Mouse (Mus musculus): ENCODE measurements at regions not wholly inside any gene's neighbourhood (a gene's known extent, or its start where the extent isn't known, plus 50 kb on each side); places are given as distances from the start of the nearest gene placed in this dataset.

- peak; percentile 59 to 60 for DNase-seq
Measured at GRCm38 (mm10) chr5:43339671-43340070, 106.7 kb downstream of the Cpeb2 start.

- DNase-seq: no peak
Measured at GRCm38 (mm10) chr5:43341475-43341874, 108.5 kb downstream of the Cpeb2 start.

GRCm38 (mm10) chr5:43344441-43344840, 111.5 kb downstream of the Cpeb2 start:
- DNase-seq: no peak

GRCm38 (mm10) chr5:43350987-43351386, 118.0 kb downstream of the Cpeb2 start:
- no peak for DNase-seq

- DNase-seq: peak; percentile 73 to 80
Measured at GRCm38 (mm10) chr5:43353021-43353990, 120.3 kb downstream of the Cpeb2 start.

- no peak for DNase-seq
Measured at GRCm38 (mm10) chr5:43354351-43354942, 121.5 kb downstream of the Cpeb2 start.

- peak; percentile 40 to 72 for DNase-seq
Measured at GRCm38 (mm10) chr5:43355026-43355580, 122.1 kb downstream of the Cpeb2 start.

- no peak for DNase-seq
Measured at GRCm38 (mm10) chr5:43355832-43356231, 122.9 kb downstream of the Cpeb2 start.

GRCm38 (mm10) chr5:43357100-43357680, 124.2 kb downstream of the Cpeb2 start:
- DNase-seq: no peak

- no peak for DNase-seq
Measured at GRCm38 (mm10) chr5:43357901-43358300, 124.9 kb downstream of the Cpeb2 start.

- no peak for DNase-seq
Measured at GRCm38 (mm10) chr5:43358928-43359765, 126.2 kb downstream of the Cpeb2 start.

- peak; percentile 34 to 70 for DNase-seq
Measured at GRCm38 (mm10) chr5:43360298-43360697, 127.3 kb downstream of the Cpeb2 start.

GRCm38 (mm10) chr5:43361026-43361425, 128.1 kb downstream of the Cpeb2 start:
- no peak for DNase-seq

GRCm38 (mm10) chr5:43372385-43372784, 139.4 kb downstream of the Cpeb2 start:
- DNase-seq: no peak

GRCm38 (mm10) chr5:43384689-43385375, 130.5 kb upstream of the C1qtnf7 start:
- no peak for DNase-seq

GRCm38 (mm10) chr5:43390997-43391396, 124.3 kb upstream of the C1qtnf7 start:
- DNase-seq: no peak

GRCm38 (mm10) chr5:43391412-43392029, 123.8 kb upstream of the C1qtnf7 start:
- peak; percentile 55 to 74 for DNase-seq

- DNase-seq: peak; percentile 8 to 16
Measured at GRCm38 (mm10) chr5:43392908-43393545, 122.3 kb upstream of the C1qtnf7 start.

GRCm38 (mm10) chr5:43417259-43417658, 98.1 kb upstream of the C1qtnf7 start:
- no peak for DNase-seq

GRCm38 (mm10) chr5:43422815-43423687, 92.3 kb upstream of the C1qtnf7 start:
- peak; percentile 43 to 70 for DNase-seq
